Mouse (Mus musculus) heart, embryonic 15.5 days (tissue): ENCODE results near the gene Plb1. TPM values are rescaled to one million over a fixed set of nuclear protein-coding genes. Genes with fewer than 3 reads are reported as not detected.

Source experiments
- ATAC-seq: fragments of 200-750 bp; cut with Nextera tagmentation; replicated peaks from 2 replicates; pipeline ENCODE4 v1.8.0; 2017; ENCODE audit warnings: low read depth, moderate TSS enrichment; ENCODE audit not compliant: insufficient number of reproducible peaks, insufficient read depth, low FRiP score
- H3K27ac ChIP-seq: fragments of 300-500 bp; sonication (generic); 2 replicates; pipeline ENCODE4 v1.5.1; 2015; ENCODE audit warnings: mild to moderate bottlenecking, inconsistent platforms
- H3K27me3 ChIP-seq: fragments of 300-500 bp; sonication (generic); 2 replicates; pipeline ENCODE4 v1.6.1; 2015; ENCODE audit warnings: inconsistent platforms
- H3K36me3 ChIP-seq: fragments of 300-500 bp; sonication (generic); 2 replicates; pipeline ENCODE4 v1.6.1; 2015; ENCODE audit warnings: mild to moderate bottlenecking, inconsistent platforms
- H3K4me1 ChIP-seq: fragments of 300-500 bp; sonication (generic); replicated peaks from 2 replicates; pipeline ENCODE4 v1.6.1; 2015; ENCODE audit warnings: inconsistent platforms
- H3K4me2 ChIP-seq: fragments of 300-500 bp; sonication (generic); 2 replicates; pipeline ENCODE4 v1.6.1; 2015; ENCODE audit warnings: inconsistent platforms, mild to moderate bottlenecking, moderate library complexity
- H3K4me3 ChIP-seq: fragments of 300-500 bp; sonication (generic); 2 replicates; pipeline ENCODE4 v1.5.1; 2015; ENCODE audit warnings: mild to moderate bottlenecking, inconsistent platforms
- H3K9ac ChIP-seq: fragments of 300-500 bp; sonication (generic); 2 replicates; pipeline ENCODE4 v1.6.1; 2015; ENCODE audit warnings: mild to moderate bottlenecking, inconsistent platforms
- H3K9me3 ChIP-seq: fragments of 300-500 bp; sonication (generic); replicated peaks from 2 replicates; pipeline ENCODE4 v1.6.1; 2016; ENCODE audit warnings: inconsistent platforms
- WGBS: fragments of 180-500 bp; shearing (Covaris S2); methylation state at CpG from one replicate; pipeline ENCODE4 v1.1.7; 2015; ENCODE audit warnings: mixed read lengths; 5-methylcytosine and 5-hydroxymethylcytosine counted together
- polyA plus RNA-seq: library from polyadenylated mRNA; unstranded; fragments of >200 nt; fragmentation: Nextera tagmentation; extraction: Ambion mirVana; gene quantifications from 2 replicates; pipeline ENCODE4 v1.2.1, GENCODE M21; 2015

Plb1 gene
- polyA plus RNA-seq: 2.3 and 3.3 TPM in 2 replicates

DNA sequence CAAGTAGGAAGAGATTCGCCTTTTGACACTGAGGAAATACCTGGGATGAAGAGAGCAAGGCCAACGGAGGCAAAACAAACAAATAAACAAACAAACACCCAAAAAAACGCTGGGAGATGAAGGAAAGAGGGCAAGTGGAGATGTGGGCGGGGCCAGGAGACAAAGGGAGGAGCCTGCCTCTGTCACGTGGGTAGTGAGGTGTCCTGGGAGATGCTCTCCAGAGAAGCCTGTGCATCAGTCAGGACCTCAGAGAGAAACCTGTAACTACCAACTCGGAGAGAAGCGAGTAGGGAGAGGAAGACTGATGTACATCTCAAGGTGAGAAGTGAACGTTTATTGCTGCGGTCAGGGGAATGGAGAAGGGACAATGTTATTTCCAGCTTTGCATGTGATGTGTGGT, at the start of gene Plb1:
TSS of gene Plb1 (plus strand) at position 235 of the 400 bp plus-strand sequence.
- H3K9me3 ChIP-seq: no peaks in the 10 kb centered on the region
- H3K27me3 ChIP-seq: no peaks in the 10 kb centered on the region
- H3K4me3 ChIP-seq: no peak within 1 kb of the TSS
- no peak within 1 kb of the TSS for H3K9ac ChIP-seq
- no peak within 1 kb of the TSS for H3K27ac ChIP-seq
- no peak within 1 kb of the TSS for H3K4me2 ChIP-seq
- 66% methylated on average over 9 of the region's 9 CpGs for WGBS
- H3K36me3 ChIP-seq: no peaks in the 10 kb centered on the region
- ATAC-seq: no peak
- no peaks in the 10 kb centered on the region for H3K4me1 ChIP-seq

DNA sequence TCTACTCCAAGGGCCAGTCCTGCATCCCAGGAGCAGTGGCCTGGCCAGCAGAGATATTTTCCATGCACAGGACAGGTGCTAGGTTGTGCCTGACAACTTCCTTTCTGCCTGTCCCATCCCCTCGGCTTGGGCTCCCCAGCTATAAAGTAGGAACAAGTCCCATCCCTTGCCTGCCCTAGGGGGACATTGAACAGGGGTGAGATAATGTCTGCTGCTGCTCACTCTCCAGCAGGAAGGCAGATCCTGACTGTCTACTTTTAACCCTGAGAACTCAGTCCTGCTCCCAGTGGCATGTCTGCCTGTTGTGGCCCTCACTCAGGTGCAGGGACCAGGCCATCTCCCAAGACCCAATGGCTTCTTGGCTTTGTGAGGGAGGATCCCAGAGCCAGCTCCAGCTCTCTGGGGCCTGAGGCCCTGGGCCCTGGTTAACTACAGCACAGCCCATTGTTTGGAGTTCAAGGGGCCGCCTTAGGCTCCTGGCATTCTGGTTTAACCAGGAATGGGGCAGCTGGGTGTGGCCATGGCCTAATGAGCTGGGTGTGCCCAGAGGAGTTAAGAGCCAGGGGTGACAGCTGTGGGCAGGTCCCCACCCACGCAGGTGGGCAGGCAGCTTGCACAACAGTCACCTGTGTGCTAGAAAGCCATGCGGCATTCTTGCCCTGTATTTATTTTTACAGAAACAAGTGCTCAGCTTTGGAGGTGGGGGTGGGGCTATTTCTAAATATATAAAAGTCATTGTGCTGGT, 49.5 kb upstream of the Plb1 start:
- no peaks in the 10 kb centered on the region for H3K27me3 ChIP-seq
- no peak; the same call in 1 of the 2 replicates for ATAC-seq
- no peak overlapping the region for H3K27ac ChIP-seq
- WGBS: 54% methylated on average over 4 of the region's 4 CpGs
- H3K4me3 ChIP-seq: no peak overlapping the region
- H3K36me3 ChIP-seq: no peaks in the 10 kb centered on the region
- peaks cover 9% of the 10 kb centered on the region; the same call in 1 of the 2 replicates for H3K4me1 ChIP-seq
- no peak overlapping the region for H3K9ac ChIP-seq
- H3K4me2 ChIP-seq: no peak overlapping the region
- no peaks in the 10 kb centered on the region for H3K9me3 ChIP-seq

DNA sequence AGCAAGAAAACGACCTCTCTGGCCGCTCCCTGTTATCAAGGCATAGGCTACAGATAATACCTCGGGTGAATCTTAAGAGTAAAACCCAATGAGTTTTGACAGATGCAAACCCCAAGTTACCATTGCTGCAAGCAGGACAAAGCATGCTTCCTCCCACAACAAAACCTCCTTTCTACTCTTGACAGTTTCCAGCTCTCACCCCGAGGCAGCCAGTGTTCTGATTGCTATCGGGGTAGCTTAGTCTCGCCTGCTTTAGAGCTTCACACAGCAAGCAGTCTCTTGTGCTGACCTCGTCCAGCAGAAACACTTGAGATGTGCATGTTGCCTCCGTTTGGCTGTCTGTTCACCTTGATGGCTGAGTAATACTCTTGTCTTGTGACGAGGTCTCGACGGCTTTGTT, 44.8 kb upstream of the Plb1 start:
- H3K27ac ChIP-seq: no peak overlapping the region
- no peaks in the 10 kb centered on the region for H3K36me3 ChIP-seq
- no peak overlapping the region for H3K4me3 ChIP-seq
- peaks cover 16% of the 10 kb centered on the region; the same call in 1 of the 2 replicates for H3K4me1 ChIP-seq
- no peaks in the 10 kb centered on the region for H3K27me3 ChIP-seq
- no peak overlapping the region for H3K9ac ChIP-seq
- ATAC-seq: no peak
- 28% methylated on average over 11 of the region's 11 CpGs for WGBS
- no peak overlapping the region for H3K4me2 ChIP-seq
- H3K9me3 ChIP-seq: no peaks in the 10 kb centered on the region

DNA sequence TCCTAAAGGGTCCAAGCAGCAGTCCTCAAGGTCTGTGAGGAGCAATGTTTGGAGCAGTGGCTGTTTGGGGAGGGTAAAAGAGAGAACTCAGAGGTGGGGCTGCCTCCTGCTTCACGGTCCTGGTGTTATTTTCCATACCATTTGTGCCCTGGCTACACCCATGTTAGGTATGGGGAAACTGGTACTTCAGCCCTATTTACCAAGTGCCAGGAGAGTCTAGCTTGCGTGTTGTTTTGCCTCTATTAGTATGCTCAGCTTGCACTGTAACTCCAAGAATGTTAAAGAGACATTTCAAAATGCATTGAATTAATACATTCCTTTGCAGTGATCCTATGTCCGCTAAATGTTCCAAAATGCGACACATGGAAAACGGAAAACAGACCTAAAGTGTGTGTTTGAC, 41.2 kb upstream of the Plb1 start:
- ATAC-seq: no peak
- Histone ChIP-seq H3K27ac (no peak overlapping the region), H3K36me3 (no peaks in the 10 kb centered on the region), H3K4me2 (no peak overlapping the region), H3K4me3 (no peak overlapping the region), H3K27me3 (no peaks in the 10 kb centered on the region), H3K4me1 (peaks cover 11% of the 10 kb centered on the region; the same call in 1 of the 2 replicates), H3K9ac (no peak overlapping the region), H3K9me3 (no peaks in the 10 kb centered on the region)
- WGBS: 79% methylated on average over 5 of the region's 5 CpGs

DNA sequence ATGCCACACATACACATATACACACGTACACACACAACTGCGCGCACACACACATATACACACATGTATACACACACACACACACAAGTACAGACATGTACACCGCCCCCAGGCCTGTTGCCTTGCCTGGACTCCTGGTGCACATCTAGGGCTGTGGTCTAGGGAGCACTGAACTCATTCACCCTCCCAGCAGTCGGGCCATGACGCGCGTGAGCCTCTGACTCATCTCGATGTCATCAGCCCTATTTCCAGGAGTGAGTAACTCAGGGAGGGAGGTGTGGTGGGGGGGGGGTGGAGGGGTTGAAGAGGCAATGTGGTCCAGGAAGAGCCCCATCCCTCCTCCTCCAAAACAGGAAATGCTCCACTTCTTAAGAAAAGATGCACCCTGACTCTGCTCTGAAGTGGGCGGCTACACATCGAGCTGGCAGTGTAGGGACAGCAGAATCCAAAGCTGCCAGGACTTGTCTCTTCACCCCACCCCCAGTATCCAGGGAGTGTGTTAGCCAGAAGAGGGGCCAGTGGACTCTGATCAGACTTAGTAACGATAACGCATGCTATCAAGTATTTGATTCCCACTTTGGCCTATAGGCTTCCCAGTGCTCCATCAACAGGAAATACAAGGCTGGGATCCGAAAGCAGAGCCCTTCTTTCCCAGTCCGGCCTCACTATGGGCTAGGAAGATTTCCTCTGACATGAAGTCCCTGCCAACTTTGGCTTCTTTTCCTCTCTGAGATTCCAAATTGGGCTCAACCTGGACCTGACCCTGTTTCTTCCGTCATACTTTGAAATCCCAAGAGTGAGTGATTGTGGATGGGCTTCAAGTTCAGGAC, 40.3 kb upstream of the Plb1 start:
- Histone ChIP-seq H3K9ac (no peak overlapping the region), H3K4me3 (no peak overlapping the region), H3K9me3 (no peaks in the 10 kb centered on the region), H3K4me2 (no peak overlapping the region), H3K4me1 (peaks cover 11% of the 10 kb centered on the region; the same call in 1 of the 2 replicates), H3K27me3 (no peaks in the 10 kb centered on the region), H3K36me3 (no peaks in the 10 kb centered on the region), H3K27ac (peak overlapping the region; percentile 14; the same call in 1 of the 2 replicates)
- 0 out of 2 replicates have a peak, but pooled peaks have one; percentile 40 for ATAC-seq
- WGBS: 57% methylated on average over 16 of the region's 16 CpGs

DNA sequence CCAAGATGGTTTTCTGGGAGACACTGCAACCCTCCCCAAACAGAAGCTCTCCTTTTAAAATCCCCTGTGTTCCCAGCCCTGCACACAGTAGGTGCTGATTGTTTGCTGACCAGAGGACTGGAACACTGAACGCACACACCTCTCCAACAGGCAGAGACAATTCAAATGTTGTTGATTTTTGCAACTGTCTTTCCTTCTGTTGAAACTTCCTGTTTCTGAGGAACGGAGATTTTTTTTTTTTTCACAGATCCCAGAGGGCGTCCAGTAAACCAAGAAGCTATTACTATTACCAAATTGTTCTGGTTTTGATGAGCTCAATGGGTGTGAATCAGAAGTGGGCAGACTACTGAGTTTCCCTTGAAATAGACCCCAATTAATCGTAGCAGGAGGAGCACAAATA, 38.3 kb upstream of the Plb1 start:
- 66% methylated on average over 4 of the region's 4 CpGs for WGBS
- Histone ChIP-seq H3K9me3 (no peaks in the 10 kb centered on the region), H3K27ac (no peak overlapping the region), H3K4me3 (no peak overlapping the region), H3K9ac (no peak overlapping the region), H3K4me1 (peaks cover 9% of the 10 kb centered on the region; the same call in 1 of the 2 replicates), H3K4me2 (no peak overlapping the region), H3K36me3 (no peaks in the 10 kb centered on the region), H3K27me3 (no peaks in the 10 kb centered on the region)
- ATAC-seq: no peak

DNA sequence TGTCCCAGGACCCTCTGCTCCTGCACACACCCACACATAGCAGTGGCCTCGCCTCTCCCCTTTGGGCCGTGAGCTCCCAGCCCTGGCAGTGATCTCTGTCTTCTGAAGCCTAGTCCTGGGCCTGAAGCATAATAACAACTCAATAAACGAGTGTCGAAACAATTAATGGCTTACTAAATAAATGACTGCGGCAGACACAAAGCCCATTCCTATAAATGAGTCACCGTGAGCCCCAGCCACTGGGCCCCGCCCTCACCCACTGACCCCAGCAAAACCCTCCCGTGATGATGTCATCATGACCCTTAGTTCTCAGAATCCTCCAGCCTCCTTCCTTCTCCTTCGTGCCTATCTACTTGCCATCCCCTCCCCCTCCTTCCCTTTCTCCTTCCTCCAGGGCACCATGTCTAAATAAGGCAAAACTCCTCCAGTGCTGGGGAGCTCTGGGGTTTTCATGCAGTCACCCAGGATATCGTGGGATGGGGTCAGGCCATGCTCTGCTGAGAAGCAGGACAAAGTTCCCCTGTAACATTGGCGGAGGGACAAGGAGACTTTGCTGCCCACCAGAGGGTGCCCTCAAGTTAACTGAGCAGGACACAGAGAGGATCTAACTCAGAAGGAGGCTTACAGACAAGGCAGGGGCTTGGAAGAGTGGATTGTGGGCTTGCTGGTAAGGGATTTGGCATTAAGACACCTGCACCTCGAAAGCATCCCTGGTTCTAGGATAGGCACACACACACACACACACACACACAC, 36.5 kb upstream of the Plb1 start:
- H3K9ac ChIP-seq: no peak overlapping the region
- H3K4me1 ChIP-seq: peaks cover 7% of the 10 kb centered on the region; the same call in 1 of the 2 replicates
- no peaks in the 10 kb centered on the region for H3K9me3 ChIP-seq
- H3K36me3 ChIP-seq: no peaks in the 10 kb centered on the region
- H3K4me2 ChIP-seq: no peak overlapping the region
- no peak for ATAC-seq
- WGBS: 58% methylated on average over 12 of the region's 12 CpGs
- H3K27ac ChIP-seq: no peak overlapping the region
- H3K27me3 ChIP-seq: no peaks in the 10 kb centered on the region
- H3K4me3 ChIP-seq: no peak overlapping the region

DNA sequence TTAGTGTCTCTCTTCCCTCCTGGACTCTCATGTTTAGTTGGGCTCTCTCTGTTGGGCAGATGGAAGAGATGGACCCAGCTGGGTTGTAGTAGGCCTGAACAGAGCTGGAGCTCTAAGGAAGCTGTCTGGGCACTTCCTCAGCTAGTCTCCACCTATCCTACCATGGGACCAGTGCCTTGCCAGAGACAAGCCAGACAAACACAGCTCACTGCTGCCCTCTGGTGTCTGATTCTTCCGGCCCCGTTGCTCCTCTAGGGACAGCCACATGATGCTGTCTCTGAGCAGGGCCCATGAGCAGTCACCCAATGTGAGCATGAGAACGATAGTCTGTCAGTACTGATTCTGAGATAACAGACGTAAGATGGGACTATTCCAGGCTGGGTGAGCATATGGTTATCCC, 34.8 kb upstream of the Plb1 start:
- Histone ChIP-seq H3K36me3 (no peaks in the 10 kb centered on the region), H3K9me3 (no peaks in the 10 kb centered on the region), H3K27me3 (no peaks in the 10 kb centered on the region), H3K9ac (no peak overlapping the region), H3K4me1 (0 out of 2 replicates have a peak, but pooled peaks cover 2% of the 10 kb centered on the region), H3K4me3 (no peak overlapping the region), H3K4me2 (no peak overlapping the region), H3K27ac (no peak overlapping the region)
- WGBS: 8% methylated on average over 4 of the region's 4 CpGs
- peak; percentile 64; the same call in 1 of the 2 replicates for ATAC-seq

DNA sequence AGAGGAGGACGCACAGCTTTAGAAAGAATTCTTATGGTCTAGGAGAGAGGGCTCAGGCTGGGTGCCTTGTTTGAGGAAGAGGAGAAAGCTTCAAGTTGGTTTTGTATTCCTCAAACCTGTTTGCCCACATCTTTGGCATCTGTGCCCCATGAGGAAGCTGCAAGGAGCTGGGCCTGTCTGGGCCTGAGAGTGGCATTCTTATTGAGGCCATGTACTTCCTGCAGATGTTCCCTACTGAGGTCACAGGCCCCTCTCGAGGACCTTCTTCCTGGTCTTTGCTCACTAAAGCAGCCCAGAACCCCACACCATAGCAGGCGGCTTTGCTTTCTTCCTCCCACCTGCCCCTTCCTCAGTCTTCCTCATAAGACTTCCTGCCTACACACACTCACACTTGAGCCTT, 33.4 kb upstream of the Plb1 start:
- WGBS: 68% methylated on average over 3 of the region's 3 CpGs
- Histone ChIP-seq H3K9me3 (no peaks in the 10 kb centered on the region), H3K4me3 (no peak overlapping the region), H3K27me3 (no peaks in the 10 kb centered on the region), H3K4me2 (no peak overlapping the region), H3K9ac (no peak overlapping the region), H3K27ac (no peak overlapping the region), H3K36me3 (no peaks in the 10 kb centered on the region), H3K4me1 (0 out of 2 replicates have a peak, but pooled peaks cover 2% of the 10 kb centered on the region)
- no peak for ATAC-seq

DNA sequence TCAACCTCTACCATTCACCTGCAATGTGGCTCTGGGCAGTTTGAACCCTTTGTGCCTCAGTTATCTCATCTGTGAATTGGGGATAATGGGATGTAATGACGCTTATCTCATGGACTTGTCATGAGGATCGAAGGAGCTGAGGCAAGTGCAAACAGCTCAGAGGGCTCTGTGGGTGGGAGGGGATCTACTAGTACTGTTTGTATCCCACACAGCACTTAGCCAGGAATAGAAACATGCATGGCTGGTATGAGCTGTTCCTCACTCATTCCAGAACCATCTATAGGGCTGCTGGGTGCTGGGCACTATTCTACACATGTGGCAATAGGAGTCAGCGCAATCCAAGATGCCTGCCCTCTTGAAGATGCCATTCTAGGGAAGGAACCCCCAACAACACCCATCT, 32.9 kb upstream of the Plb1 start:
- Histone ChIP-seq H3K9ac (no peak overlapping the region), H3K4me1 (0 out of 2 replicates have a peak, but pooled peaks cover 2% of the 10 kb centered on the region), H3K4me2 (no peak overlapping the region), H3K27ac (no peak overlapping the region), H3K27me3 (no peaks in the 10 kb centered on the region), H3K36me3 (no peaks in the 10 kb centered on the region), H3K4me3 (no peak overlapping the region), H3K9me3 (no peaks in the 10 kb centered on the region)
- no peak for ATAC-seq
- 63% methylated on average over 3 of the region's 3 CpGs for WGBS

DNA sequence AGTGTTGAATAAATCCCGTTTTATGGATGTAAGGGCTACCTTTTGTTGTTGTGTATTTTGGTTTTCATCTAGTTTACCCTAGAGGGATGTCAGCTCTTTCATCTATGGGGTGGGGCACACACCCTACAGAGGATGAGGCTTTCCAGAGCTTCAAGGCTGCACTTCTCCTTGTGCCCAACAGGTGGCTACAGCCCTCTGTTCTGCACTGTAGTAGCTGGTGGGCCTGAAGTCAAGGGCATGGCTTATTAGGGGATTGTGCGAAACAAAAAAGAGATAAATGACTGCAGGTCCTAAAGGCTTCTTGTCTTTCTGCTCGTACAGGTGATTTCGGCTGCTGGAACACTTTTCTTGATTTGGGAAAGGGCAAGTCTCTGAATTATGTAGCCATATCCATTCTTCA, 27.9 kb upstream of the Plb1 start:
- H3K36me3 ChIP-seq: no peaks in the 10 kb centered on the region
- no peaks in the 10 kb centered on the region for H3K9me3 ChIP-seq
- no peak for ATAC-seq
- H3K27ac ChIP-seq: no peak overlapping the region
- 72% methylated on average over 4 of the region's 4 CpGs for WGBS
- H3K4me1 ChIP-seq: 0 out of 2 replicates have a peak, but pooled peaks cover 2% of the 10 kb centered on the region
- H3K4me2 ChIP-seq: no peak overlapping the region
- H3K4me3 ChIP-seq: no peak overlapping the region
- H3K9ac ChIP-seq: no peak overlapping the region
- no peaks in the 10 kb centered on the region for H3K27me3 ChIP-seq
